Mouse (Mus musculus) olfactory bulb, adult 2 months (tissue): ENCODE measurements around the gene Cdh13.

Source experiments
- CTCF ChIP-seq: fragments of 200-500 bp; IDR thresholded peaks from 2 replicates; pipeline ENCODE4 v1.5.1; 2012; ENCODE audit warnings: low read depth, mild to moderate bottlenecking, low read length, moderate library complexity; ENCODE audit not compliant: insufficient read depth
- POLR2A ChIP-seq: fragments of 200-500 bp; IDR thresholded peaks from 2 replicates; pipeline ENCODE4 v1.6.1; 2012; ENCODE audit warnings: mild to moderate bottlenecking, low read depth, low read length, moderate library complexity; ENCODE audit not compliant: insufficient read depth

DNA sequence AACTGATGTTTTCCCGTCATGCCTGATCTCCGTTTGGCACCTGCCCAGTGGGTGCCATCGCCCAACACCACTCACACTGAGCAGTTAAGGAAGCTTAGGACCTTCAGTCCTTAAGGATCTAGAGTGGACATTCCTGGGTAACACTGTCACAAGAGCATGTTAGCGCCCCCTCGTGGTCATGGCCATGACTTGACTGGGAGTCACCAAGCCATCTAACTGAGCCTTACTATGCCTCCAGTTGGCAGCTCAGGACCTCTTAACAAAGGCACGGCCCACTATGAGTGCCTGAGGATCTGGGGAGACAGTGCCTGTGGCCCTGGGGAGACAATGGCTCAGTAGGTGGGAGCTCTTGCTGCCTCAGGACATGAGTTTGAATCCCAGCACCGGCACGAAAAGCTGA is 912.2 kb downstream of the Cdh13 start:
- TF ChIP-seq POLR2A = no peak
- TF ChIP-seq CTCF = no peak
